Mouse (Mus musculus): Measurements from ENCODE around the gene Zcchc10. TPM values are rescaled to one million over a fixed set of nuclear protein-coding genes. Genes with fewer than 3 reads are reported as not detected.
"Not testable (repeated sequence)": the region's sequence is repeated elsewhere in the genome, so short reads cannot be mapped to it uniquely, and the experiment has no call there.

Gene Zcchc10
- polyA plus RNA-seq (2016; fragmentation: Nextera tagmentation; extraction: Ambion mirVana) = 24.6 and 25.2 TPM in 2 replicates

DNA sequence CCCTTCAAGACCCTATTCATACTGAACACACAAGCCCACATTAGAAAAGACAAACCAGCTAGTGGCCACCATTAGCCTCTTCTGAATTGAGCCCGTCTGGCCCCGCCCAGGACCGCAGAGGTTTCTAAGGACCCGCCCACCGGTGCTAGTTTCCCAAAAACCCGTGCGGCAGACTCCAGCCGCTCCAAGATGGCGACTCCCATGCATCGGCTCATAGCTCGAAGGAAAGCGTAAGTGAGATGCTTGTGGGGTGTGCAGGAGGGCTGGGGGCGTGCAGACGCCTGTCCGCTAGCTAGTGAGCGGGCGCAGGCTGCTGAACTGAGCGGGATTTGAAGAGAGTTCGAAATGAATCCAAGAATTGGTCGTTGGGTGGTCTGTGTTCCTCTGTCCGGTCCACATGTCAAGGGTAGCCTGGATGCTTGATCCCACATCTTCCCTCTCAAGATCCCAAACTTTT, at the start of gene Zcchc10:
TSS of gene Zcchc10 (plus strand) at position 168 of the 457 bp plus-strand sequence.
- under 1% methylated on average over 21 of the region's 21 CpGs for WGBS
- peak within 1 kb of the TSS; percentile 92 for H3K27ac ChIP-seq (replicated peaks)

DNA sequence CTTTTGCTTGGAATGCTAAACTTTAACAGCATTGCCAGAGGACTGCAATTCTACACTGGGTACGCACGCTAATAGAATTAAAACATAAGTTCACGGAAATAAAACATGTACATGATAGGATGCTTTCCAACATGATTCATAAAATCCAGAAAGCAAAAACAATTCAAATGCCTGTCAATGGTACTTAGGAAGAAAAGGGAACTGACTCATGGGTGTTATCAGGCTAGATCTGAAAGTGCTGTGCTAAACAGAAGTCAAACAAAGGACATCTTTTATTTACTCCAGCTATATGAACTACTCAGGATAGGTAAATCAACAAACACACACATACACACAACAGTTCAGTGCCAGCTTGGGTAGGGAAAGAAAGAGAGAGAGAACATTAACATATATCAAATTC, 49.1 kb upstream of the Zcchc10 start:
- H3K4me3 ChIP-seq = no peak overlapping the region
- no peaks in the 10 kb centered on the region for H3K9me3 ChIP-seq (replicated peaks)
- no peak for DNase-seq (ENCODE audit: low spot score)
- H3K27me3 ChIP-seq (ENCODE audit: low read depth, poor library complexity, severe bottlenecking) = no peaks in the 10 kb centered on the region
- WGBS = 99% methylated on average over 3 of the region's 3 CpGs
- H3K4me1 ChIP-seq = no peaks in the 10 kb centered on the region
- H3K36me3 ChIP-seq = peaks cover 92% of the 10 kb centered on the region
- H3K27ac ChIP-seq (replicated peaks) = no peak overlapping the region

More for the DNA sequence above, at the start of gene Zcchc10:
- Histone ChIP-seq H3K27me3 (ENCODE audit: low read depth, poor library complexity, severe bottlenecking) (no peaks in the 10 kb centered on the region), H3K36me3 (peaks cover 27% of the 10 kb centered on the region), H3K9me3 (replicated peaks) (no peaks in the 10 kb centered on the region), H3K4me1 (peaks cover 9% of the 10 kb centered on the region), H3K4me3 (peak within 1 kb of the TSS; percentile 88)
- DNase-seq (ENCODE audit: low spot score) = peak; percentile 89

DNA sequence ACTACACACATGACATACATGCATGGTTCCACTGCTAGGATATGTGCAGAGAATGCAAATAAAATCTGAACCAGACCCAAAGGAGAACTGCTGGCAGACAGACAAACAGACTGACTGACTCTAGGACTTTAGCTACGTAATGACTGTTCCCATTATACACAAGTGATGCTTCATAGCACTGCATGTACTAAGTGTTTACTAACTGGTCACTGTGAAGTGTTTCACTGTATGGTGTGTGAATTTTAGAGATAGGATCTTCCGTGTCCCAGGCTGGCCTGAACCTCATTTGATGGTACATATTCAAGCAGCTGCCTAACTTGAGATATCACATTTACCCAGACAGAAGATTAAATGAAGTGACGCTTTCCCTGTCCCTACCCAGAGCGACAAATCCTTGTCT, 46.1 kb upstream of the Zcchc10 start:
- no peaks in the 10 kb centered on the region for H3K27me3 ChIP-seq (ENCODE audit: low read depth, poor library complexity, severe bottlenecking)
- peaks cover 92% of the 10 kb centered on the region for H3K36me3 ChIP-seq
- 92% methylated on average over 4 of the region's 4 CpGs for WGBS
- H3K27ac ChIP-seq (replicated peaks) = no peak overlapping the region
- no peaks in the 10 kb centered on the region for H3K9me3 ChIP-seq (replicated peaks)
- no peak for DNase-seq (ENCODE audit: low spot score)
- no peaks in the 10 kb centered on the region for H3K4me1 ChIP-seq
- no peak overlapping the region for H3K4me3 ChIP-seq

DNA sequence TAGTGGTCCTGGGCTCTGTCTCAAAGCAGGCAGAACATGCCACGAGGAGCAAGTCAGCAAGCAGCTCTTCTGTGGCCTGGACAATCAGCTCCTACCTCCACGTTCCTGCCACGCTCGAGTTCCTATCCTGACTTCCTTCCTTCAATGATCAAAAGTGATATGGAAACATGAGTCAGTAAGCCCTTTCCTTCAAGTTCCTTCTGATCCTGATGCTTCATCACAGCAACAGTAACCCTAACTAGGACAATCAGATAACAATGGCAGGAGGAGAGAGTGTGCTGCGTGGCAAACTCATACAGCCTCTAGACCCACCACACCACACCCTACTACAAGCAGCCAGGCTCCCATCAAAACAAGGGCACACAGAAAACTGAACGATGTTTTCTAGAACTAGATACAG, 38.6 kb upstream of the Zcchc10 start:
- H3K4me3 ChIP-seq = no peak overlapping the region
- H3K27me3 ChIP-seq (ENCODE audit: low read depth, poor library complexity, severe bottlenecking) = no peaks in the 10 kb centered on the region
- no peaks in the 10 kb centered on the region for H3K9me3 ChIP-seq (replicated peaks)
- H3K36me3 ChIP-seq = peaks cover 99% of the 10 kb centered on the region
- no peak for DNase-seq (ENCODE audit: low spot score)
- WGBS = 94% methylated on average over 6 of the region's 6 CpGs
- H3K4me1 ChIP-seq = no peaks in the 10 kb centered on the region
- no peak overlapping the region for H3K27ac ChIP-seq (replicated peaks)

DNA sequence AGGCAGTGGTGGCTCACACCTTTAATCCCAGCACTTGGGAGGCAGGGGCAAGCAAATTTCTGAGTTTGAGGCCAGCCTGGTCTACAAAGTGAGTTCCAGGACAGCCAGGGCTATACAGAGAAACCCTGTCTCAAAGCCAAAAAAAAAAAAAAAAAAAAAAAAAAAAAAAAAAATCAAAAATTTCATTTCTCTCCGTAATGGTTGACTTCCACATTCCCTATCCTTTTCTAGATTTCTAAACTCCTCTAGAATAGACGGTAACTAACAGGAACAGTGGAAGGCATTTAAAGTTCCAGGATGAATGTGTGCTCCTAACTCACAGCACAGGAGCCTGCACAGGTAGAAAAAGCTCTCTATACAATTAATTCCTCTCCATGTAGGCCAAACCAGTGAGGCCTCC, 34.3 kb upstream of the Zcchc10 start:
- not testable (repeated sequence) for H3K27ac ChIP-seq (replicated peaks); H3K4me1 ChIP-seq; H3K4me3 ChIP-seq; DNase-seq (ENCODE audit: low spot score); H3K27me3 ChIP-seq (ENCODE audit: low read depth, poor library complexity, severe bottlenecking); H3K9me3 ChIP-seq (replicated peaks)
- WGBS = 98% methylated on average over 2 of the region's 2 CpGs
- H3K36me3 ChIP-seq = peaks cover 99% of the 10 kb centered on the region

DNA sequence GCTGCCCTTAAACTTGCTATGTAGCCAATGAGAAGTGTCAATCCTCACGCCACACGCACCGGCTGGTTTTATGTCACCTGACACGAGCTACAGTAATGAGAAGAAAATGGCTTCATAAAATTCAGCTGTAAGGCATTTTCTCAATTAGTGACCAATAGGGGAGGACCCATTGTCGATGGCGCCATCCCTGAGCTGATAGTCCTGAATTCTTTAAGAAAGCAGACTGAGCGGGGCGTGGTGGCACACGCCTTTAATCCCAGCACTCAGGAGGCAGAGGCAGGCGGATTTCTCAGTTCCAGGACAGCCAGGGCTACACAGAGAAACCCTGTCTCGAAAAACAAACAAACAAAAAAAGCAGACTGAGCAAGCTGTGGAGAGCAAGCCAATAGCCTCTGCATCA, 33.6 kb upstream of the Zcchc10 start:
- Histone ChIP-seq H3K27ac (replicated peaks) (no peak overlapping the region), H3K36me3 (peaks cover 98% of the 10 kb centered on the region), H3K4me3 (no peak overlapping the region), H3K27me3 (ENCODE audit: low read depth, poor library complexity, severe bottlenecking) (no peaks in the 10 kb centered on the region), H3K9me3 (replicated peaks) (no peaks in the 10 kb centered on the region), H3K4me1 (no peaks in the 10 kb centered on the region)
- DNase-seq (ENCODE audit: low spot score) = no peak
- 93% methylated on average over 11 of the region's 11 CpGs for WGBS

DNA sequence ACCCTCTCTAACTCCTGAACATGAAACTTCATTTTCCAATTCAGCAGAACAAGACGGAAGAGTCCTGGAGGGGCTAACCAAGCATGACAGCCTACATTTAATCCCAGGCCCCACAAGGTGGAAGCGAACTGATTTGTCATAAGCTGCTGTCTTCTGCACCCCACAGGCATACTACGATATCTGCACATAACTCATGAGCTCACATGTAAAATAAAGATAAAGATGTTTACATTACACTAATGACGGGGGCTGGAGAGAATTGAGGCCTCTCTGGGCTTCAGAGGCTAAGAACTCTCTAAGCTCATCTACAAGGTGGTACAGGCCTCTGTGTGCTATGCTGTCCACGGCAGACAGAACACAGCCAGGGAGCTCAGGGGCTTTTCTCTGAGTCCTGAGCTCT, 30.0 kb upstream of the Zcchc10 start:
- peaks cover 89% of the 10 kb centered on the region for H3K36me3 ChIP-seq
- no peaks in the 10 kb centered on the region for H3K9me3 ChIP-seq (replicated peaks)
- H3K27ac ChIP-seq (replicated peaks) = no peak overlapping the region
- peaks cover 21% of the 10 kb centered on the region for H3K4me1 ChIP-seq
- H3K27me3 ChIP-seq (ENCODE audit: low read depth, poor library complexity, severe bottlenecking) = no peaks in the 10 kb centered on the region
- H3K4me3 ChIP-seq = no peak overlapping the region
- no peak for DNase-seq (ENCODE audit: low spot score)
- 94% methylated on average over 5 of the region's 5 CpGs for WGBS

DNA sequence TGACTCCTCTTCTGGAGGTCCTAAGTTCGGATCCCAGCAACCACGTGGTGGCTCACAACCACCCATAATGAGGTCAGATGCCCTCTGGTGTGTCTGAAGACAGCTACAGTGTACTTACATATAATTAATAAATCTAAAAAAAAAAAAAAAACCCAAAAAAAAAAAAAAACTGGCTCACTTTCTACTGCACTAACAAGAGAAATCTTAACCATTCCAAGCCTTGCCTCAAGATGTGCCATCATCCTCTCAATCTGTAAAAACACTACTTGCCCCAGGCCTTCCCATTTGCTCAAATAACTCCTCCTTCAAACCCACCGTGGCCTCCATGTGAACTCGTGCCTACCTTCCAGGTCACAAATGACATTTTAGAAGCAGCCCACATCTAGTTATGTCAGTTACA, 27.6 kb upstream of the Zcchc10 start:
- no peaks in the 10 kb centered on the region for H3K9me3 ChIP-seq (replicated peaks)
- H3K4me3 ChIP-seq = no peak overlapping the region
- WGBS = 84% methylated on average over 4 of the region's 4 CpGs
- no peak for DNase-seq (ENCODE audit: low spot score)
- H3K27me3 ChIP-seq (ENCODE audit: low read depth, poor library complexity, severe bottlenecking) = no peaks in the 10 kb centered on the region
- H3K36me3 ChIP-seq = peaks cover 65% of the 10 kb centered on the region
- peaks cover 31% of the 10 kb centered on the region for H3K4me1 ChIP-seq
- no peak overlapping the region for H3K27ac ChIP-seq (replicated peaks)

DNA sequence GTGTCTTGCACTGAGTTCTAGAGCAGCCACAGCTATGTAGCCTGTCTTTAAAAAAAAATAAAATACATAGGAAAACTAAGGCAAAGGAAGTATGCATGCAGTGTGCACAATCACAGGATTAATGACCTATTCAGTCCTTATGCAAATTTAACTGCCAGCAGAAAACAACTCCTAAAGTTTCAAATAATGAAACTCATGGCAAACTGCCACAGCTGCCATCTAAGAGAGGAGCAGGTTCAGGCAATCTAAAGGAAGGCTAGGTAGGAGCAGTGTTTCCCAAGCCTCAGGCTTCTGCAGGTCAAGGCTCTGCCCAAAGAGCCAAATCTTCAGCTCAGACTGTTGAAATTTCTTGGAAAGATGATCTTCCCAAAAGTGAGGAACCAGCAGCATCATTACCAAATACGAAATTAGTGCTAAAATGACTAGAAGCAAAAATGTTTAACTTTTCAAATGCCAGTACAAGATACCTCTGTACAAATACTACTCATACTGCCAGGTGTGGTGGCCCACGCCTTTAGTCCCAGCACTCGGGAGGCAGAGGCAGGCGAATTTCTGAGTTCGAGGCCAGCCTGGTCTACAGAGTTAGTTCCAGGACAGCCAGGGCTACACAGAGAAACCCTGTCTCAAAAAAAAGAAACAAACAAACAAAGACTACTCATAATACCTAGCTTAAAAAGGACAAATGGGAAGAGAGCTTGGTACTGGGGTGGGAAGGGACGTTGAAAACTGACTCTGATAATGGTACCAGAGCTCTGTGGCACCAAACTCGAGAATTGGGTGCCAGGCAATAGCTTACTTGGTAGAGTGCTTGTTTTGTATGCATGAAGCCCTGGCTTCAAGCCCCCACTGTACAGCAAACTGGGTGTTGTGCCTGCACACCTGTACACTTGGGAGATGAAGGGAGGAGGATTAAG, 26.3 kb upstream of the Zcchc10 start:
- WGBS = 87% methylated on average over 7 of the region's 7 CpGs
- peak overlapping the region; percentile 99 for H3K4me3 ChIP-seq
- no peak overlapping the region for H3K27ac ChIP-seq (replicated peaks)
- no peaks in the 10 kb centered on the region for H3K9me3 ChIP-seq (replicated peaks)
- DNase-seq (ENCODE audit: low spot score) = no peak
- H3K36me3 ChIP-seq = peaks cover 52% of the 10 kb centered on the region
- peaks cover 31% of the 10 kb centered on the region for H3K4me1 ChIP-seq
- H3K27me3 ChIP-seq (ENCODE audit: low read depth, poor library complexity, severe bottlenecking) = no peaks in the 10 kb centered on the region

DNA sequence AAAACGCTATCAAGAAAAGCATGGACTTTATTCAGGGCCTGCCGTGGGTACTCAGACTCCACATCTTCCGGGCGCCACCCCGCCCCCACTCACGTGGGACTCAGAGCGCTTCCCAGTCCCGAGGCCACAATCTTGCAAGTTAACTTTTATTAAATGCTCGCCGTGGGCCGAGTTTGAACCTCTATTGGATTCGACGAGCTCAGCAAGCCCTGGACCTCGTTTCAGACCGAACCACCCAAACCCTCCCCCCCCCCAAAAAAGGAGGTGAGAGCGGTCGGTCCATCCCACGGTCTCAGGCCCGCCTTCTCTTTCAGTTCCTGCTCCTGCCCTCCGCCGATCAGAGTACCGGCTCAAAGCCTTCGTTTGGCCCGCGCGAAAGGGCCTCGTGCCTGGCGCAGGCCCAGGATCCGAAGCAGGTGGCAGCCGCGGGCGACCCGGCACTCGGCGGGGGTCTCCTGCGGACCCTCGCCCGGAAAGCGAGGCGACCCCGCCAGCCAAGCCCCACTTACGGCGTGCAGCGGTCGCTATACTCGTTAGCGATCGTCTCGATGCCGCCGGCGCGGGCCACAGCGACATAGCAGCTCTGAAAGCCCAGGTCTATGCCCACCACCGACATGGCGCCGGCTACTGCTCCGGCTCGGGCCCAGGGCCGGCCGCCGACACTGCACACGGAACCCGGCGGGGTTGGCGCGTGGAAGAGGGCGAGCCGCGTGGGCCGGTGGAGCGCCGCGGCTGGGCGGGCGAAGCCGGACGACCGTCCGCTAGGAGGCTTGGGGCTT, 24.7 kb upstream of the Zcchc10 start:
- Histone ChIP-seq H3K9me3 (replicated peaks) (no peaks in the 10 kb centered on the region), H3K4me3 (peak overlapping the region; percentile 99), H3K4me1 (peaks cover 31% of the 10 kb centered on the region), H3K36me3 (peaks cover 36% of the 10 kb centered on the region), H3K27ac (replicated peaks) (peak overlapping the region; percentile 95), H3K27me3 (ENCODE audit: low read depth, poor library complexity, severe bottlenecking) (no peaks in the 10 kb centered on the region)
- no peak for DNase-seq (ENCODE audit: low spot score)
- WGBS = under 1% methylated on average over 80 of the region's 80 CpGs

DNA sequence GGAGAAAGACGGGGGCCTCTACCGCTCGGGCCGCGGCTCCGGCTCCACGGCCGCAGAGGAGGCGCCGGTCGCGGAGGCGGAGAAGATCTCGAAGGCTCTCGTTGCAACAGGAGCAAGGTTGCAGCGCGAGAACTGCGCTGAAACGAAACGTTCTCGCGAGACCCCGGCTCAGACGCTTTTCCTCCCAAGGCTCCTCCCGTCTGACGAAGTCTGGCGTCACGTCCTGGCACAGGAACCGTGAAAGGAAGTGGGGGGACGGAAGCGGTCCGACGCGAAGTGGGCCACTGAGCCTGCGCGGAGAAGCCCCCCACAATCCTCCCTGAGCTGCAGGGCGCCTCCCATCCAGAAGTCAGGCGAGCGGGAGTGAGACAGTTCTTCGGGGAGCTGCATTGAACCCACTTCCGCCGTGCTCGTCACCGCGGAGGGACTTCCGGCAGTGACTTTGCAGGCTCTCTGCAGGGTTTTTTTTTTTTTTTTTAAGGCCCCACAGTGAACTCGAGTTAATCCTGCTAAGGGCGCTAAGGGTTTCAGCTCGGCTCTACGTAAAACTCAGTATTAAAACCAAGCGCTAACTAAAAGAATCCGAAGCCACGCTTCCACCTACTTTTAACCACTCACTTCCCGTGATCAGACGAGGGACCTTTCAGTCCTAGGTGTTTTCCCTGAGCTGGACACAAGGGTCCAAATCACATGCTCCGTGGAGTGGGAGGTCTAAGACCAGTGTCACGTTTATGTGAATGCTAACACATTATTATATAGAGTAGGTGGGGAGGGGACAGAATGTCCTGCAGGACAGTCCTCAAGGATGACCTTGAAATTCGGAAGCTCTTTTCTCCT, 23.9 kb upstream of the Zcchc10 start, which contains the start of gene Hspa4:
TSS of gene Hspa4 (minus strand) at position 128 of the 837 bp plus-strand sequence.
- peak within 1 kb of the TSS; percentile 99 for H3K4me3 ChIP-seq
- H3K9me3 ChIP-seq (replicated peaks) = no peaks in the 10 kb centered on the region
- H3K4me1 ChIP-seq = peaks cover 31% of the 10 kb centered on the region
- under 1% methylated on average over 58 of the region's 58 CpGs for WGBS
- H3K27ac ChIP-seq (replicated peaks) = peak within 1 kb of the TSS; percentile 95
- H3K36me3 ChIP-seq = peaks cover 28% of the 10 kb centered on the region
- DNase-seq (ENCODE audit: low spot score) = peak; percentile 99
- H3K27me3 ChIP-seq (ENCODE audit: low read depth, poor library complexity, severe bottlenecking) = no peaks in the 10 kb centered on the region

DNA sequence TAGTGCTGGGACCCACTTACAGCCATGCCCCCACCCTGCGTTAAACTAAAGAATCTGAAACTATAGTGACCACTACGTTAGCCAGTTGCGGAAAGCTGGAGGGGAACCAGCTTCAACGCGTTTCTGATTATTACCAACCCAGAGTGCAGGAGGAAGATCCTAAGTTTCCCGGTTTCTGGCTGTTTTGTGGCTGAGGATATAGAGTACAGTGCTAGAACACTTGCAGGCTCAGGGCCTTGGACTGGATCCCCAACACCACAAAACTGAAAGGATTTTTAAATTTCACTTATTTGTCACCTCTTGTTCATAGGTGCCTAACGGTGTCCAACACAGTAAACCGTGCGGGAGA, 23.3 kb upstream of the Zcchc10 start:
- WGBS = 63% methylated on average over 9 of the region's 9 CpGs
- Histone ChIP-seq H3K4me1 (peaks cover 31% of the 10 kb centered on the region), H3K36me3 (peaks cover 24% of the 10 kb centered on the region), H3K4me3 (peak overlapping the region; percentile 99), H3K9me3 (replicated peaks) (no peaks in the 10 kb centered on the region), H3K27ac (replicated peaks) (peak overlapping the region; percentile 95), H3K27me3 (ENCODE audit: low read depth, poor library complexity, severe bottlenecking) (no peaks in the 10 kb centered on the region)
- no peak for DNase-seq (ENCODE audit: low spot score)
